Mouse (Mus musculus) myocyte (in vitro differentiated cells): Measurements from ENCODE around the gene Cyfip2. TPM values are rescaled to one million over a fixed set of nuclear protein-coding genes. Genes with fewer than 3 reads are reported as not detected.

ENCODE experiments used
- H3K27me3 ChIP-seq: one replicate; pipeline ENCODE4 v1.6.1; 2011; ENCODE audit not compliant: control insufficient read depth, insufficient read depth, insufficient read length
- H3K36me3 ChIP-seq: one replicate; pipeline ENCODE4 v1.6.1; 2011; ENCODE audit not compliant: control insufficient read depth, insufficient read depth
- H3K4me2 ChIP-seq: one replicate; pipeline ENCODE4 v1.6.1; 2011; ENCODE audit warnings: low read depth, control low read depth
- H3K4me3 ChIP-seq: one replicate; pipeline ENCODE4 v1.5.1; 2011; ENCODE audit warnings: mild to moderate bottlenecking, control low read depth, moderate library complexity
- H3K79me2 ChIP-seq: one replicate; pipeline ENCODE4 v1.6.1; 2011; ENCODE audit not compliant: control insufficient read depth, insufficient read depth
- H3ac ChIP-seq: one replicate; pipeline ENCODE4 v1.6.1; 2011; ENCODE audit not compliant: control insufficient read depth, insufficient read length
- CEBPB ChIP-seq: IDR thresholded peaks from 2 replicates; pipeline ENCODE4 v1.6.1; 2011; ENCODE audit warnings: mild to moderate bottlenecking, moderate library complexity; ENCODE audit not compliant: poor library complexity, insufficient read depth, severe bottlenecking
- E2F4 ChIP-seq: IDR thresholded peaks from one replicate; pipeline ENCODE4 v1.6.1; 2011; ENCODE audit warnings: mild to moderate bottlenecking, control low read depth, moderate library complexity; ENCODE audit not compliant: insufficient read depth
- MAX ChIP-seq: IDR thresholded peaks from one replicate; pipeline ENCODE4 v1.6.1; 2011; ENCODE audit warnings: low read depth, mild to moderate bottlenecking, control low read depth
- MYOD1 ChIP-seq, 3 experiments: IDR thresholded peaks; one replicate each; pipeline ENCODE4 v1.6.1; 2011; ENCODE audit warnings: control low read depth in 2 of 3, low read depth in 2 of 3, mild to moderate bottlenecking in 2 of 3, moderate library complexity in 1 of 3; ENCODE audit not compliant: insufficient read length in 2 of 3, control insufficient read depth in 1 of 3
- MYOG ChIP-seq, 3 experiments: IDR thresholded peaks; one replicate each; pipeline ENCODE4 v1.6.1; 2011; ENCODE audit warnings: control low read depth in 2 of 3, low read depth in 2 of 3, mild to moderate bottlenecking in 2 of 3; ENCODE audit not compliant: insufficient read length in 2 of 3, control insufficient read depth in 1 of 3, insufficient read depth in 1 of 3
- POLR2A ChIP-seq: IDR thresholded peaks from one replicate; pipeline ENCODE4 v1.6.1; 2011; ENCODE audit warnings: low read depth, mild to moderate bottlenecking, control low read depth, moderate library complexity; ENCODE audit not compliant: insufficient read length
- POLR2AphosphoS2 ChIP-seq: IDR thresholded peaks from one replicate; pipeline ENCODE4 v1.6.1; 2011; ENCODE audit warnings: low read depth, control low read depth; ENCODE audit not compliant: insufficient read length
- REST ChIP-seq: IDR thresholded peaks from one replicate; pipeline ENCODE4 v1.6.1; 2011; ENCODE audit warnings: mild to moderate bottlenecking, control low read depth, moderate library complexity; ENCODE audit not compliant: insufficient read depth, insufficient read length
- SRF ChIP-seq: IDR thresholded peaks from one replicate; pipeline ENCODE4 v1.6.1; 2011; ENCODE audit warnings: low read depth; ENCODE audit not compliant: control insufficient read depth, insufficient read length
- TCF12 ChIP-seq: IDR thresholded peaks from one replicate; pipeline ENCODE4 v1.6.1; 2011; ENCODE audit warnings: mild to moderate bottlenecking, control low read depth; ENCODE audit not compliant: poor library complexity, insufficient read depth, severe bottlenecking
- TCF3 ChIP-seq: IDR thresholded peaks from one replicate; pipeline ENCODE4 v1.6.1; 2011; ENCODE audit warnings: low read depth, control low read depth; ENCODE audit not compliant: insufficient read length
- USF1 ChIP-seq: IDR thresholded peaks from one replicate; pipeline ENCODE4 v1.6.1; 2011; ENCODE audit warnings: low read depth, mild to moderate bottlenecking, control low read depth, moderate library complexity
- polyA plus RNA-seq: library from polyadenylated mRNA; unstranded; fragments of >200 nt; fragmentation: generic; extraction: Trizol; gene quantifications from one replicate; pipeline ENCODE4 v1.2.1, GENCODE M21; 2012; ENCODE audit warnings: missing spikeins

The Cyfip2 gene
- polyA plus RNA-seq, 1 experiment, result 16.9 TPM

- TF ChIP-seq MYOD1 (IDR thresholded peaks at IDR 0.05; ENCODE audit: control insufficient read depth in 1 of 3, insufficient read length in 2 of 3, low read depth in 2 of 3) (no peak), SRF (no peak), CEBPB (no peak), TCF12 (no peak), REST (no peak), MAX (no peak), E2F4 (no peak), POLR2AphosphoS2 (no peak)
- H3K79me2 ChIP-seq, result peaks cover 3% of the 10 kb centered on the region
- H3K36me3 ChIP-seq, result no peaks in the 10 kb centered on the region
- peaks cover 6% of the 10 kb centered on the region for H3K27me3 ChIP-seq
- no peak overlapping the region for H3K4me3 ChIP-seq
- no peak overlapping the region for H3ac ChIP-seq
- H3K4me2 ChIP-seq, result no peak overlapping the region
Measured at GRCm38 (mm10) chr11:46308271-46308974, 4.2 kb downstream of the Cyfip2 start.

DNA sequence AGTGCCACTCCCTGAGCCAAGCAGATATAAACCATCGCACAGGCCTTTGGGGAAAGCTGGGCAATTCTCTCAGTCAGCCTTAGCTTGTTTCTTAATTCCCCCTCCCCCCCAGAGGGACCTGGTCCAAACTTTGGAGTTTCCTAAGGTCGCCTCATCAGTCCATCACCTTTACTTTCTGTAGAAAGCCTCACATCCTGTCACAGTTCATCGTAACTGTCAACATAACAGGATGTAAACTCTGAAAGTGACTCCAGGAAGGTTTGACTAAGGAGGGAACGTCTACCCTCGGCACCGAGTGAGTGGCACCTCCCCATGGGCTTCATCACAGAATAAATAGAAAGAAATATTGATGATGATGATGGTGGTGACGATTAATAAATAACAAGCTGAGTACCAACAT is 4.9 kb downstream of the Cyfip2 start:
- H3K4me2 ChIP-seq, result no peak overlapping the region
- no peak for TF ChIP-seq USF1
- no peak for TF ChIP-seq TCF3
- TF ChIP-seq POLR2AphosphoS2, result no peak
- no peak for TF ChIP-seq CEBPB
- no peak for TF ChIP-seq E2F4
- TF ChIP-seq MYOD1 (IDR thresholded peaks at IDR 0.05; ENCODE audit: control insufficient read depth in 1 of 3, insufficient read length in 2 of 3, low read depth in 2 of 3), result no peak
- TF ChIP-seq SRF, result no peak
- no peak for TF ChIP-seq MYOG (IDR thresholded peaks at IDR 0.05; ENCODE audit: control insufficient read depth in 1 of 3, insufficient read depth in 1 of 3, insufficient read length in 2 of 3, low read depth in 2 of 3)
- no peak for TF ChIP-seq TCF12
- TF ChIP-seq POLR2A, result no peak
- H3K4me3 ChIP-seq, result no peak overlapping the region
- H3K79me2 ChIP-seq, result peaks cover 3% of the 10 kb centered on the region
- H3K27me3 ChIP-seq, result peaks cover 6% of the 10 kb centered on the region
- H3ac ChIP-seq, result no peak overlapping the region
- H3K36me3 ChIP-seq, result no peaks in the 10 kb centered on the region

GRCm38 (mm10) chr11:46306776-46307175 is 5.9 kb downstream of the Cyfip2 start:
- Histone ChIP-seq H3K27me3 (peaks cover 6% of the 10 kb centered on the region), H3K36me3 (no peaks in the 10 kb centered on the region), H3K79me2 (peaks cover 3% of the 10 kb centered on the region), H3K4me2 (no peak overlapping the region), H3K4me3 (no peak overlapping the region), H3ac (no peak overlapping the region)
- TF ChIP-seq USF1 (no peak), TCF12 (no peak), SRF (no peak), CEBPB (no peak), MAX (no peak), POLR2AphosphoS2 (no peak), POLR2A (no peak), REST (no peak)

DNA sequence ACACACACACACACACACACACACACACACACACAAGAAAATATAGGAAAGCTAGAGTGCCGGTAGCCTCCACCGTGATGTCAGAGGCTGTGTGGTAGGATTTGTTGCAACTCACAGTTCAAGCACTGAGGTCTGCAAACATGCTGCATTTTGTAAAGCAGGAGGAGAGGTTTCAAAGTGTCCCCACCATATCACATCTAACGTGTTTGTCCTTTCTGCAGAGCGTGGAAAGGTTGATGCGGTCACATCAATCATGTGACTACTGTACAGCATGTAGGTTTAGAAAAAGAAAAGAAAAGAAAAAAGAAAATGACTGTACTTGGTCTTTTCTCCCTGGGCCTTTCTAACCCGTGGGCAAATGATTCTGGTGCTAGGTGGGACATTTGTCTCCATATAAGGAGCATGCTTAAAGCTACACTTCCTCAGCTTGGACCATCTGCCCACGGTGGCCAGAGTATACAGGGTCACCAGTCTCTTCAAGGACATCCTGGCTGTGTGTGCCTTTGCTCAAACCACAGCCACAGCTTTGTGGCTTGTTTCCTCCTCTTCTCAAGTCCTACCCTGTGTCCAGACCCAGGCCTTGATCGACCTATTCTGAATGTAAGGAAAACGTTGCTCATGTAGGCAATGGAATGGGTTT is 6.7 kb downstream of the Cyfip2 start:
- Histone ChIP-seq H3K36me3 (no peaks in the 10 kb centered on the region), H3K4me2 (no peak overlapping the region), H3K27me3 (no peaks in the 10 kb centered on the region), H3K4me3 (no peak overlapping the region), H3K79me2 (peaks cover 3% of the 10 kb centered on the region), H3ac (no peak overlapping the region)
- TF ChIP-seq POLR2A (no peak), REST (no peak), POLR2AphosphoS2 (no peak), E2F4 (no peak), CEBPB (no peak), TCF12 (no peak), USF1 (no peak), MYOD1 (IDR thresholded peaks at IDR 0.05; ENCODE audit: control insufficient read depth in 1 of 3, insufficient read length in 2 of 3, low read depth in 2 of 3) (no peak), MYOG (IDR thresholded peaks at IDR 0.05; ENCODE audit: control insufficient read depth in 1 of 3, insufficient read depth in 1 of 3, insufficient read length in 2 of 3, low read depth in 2 of 3) (no peak), MAX (no peak), TCF3 (no peak), SRF (no peak)
